Mouse (Mus musculus) brain, embryonic 14.5 days (tissue): ENCODE results near the gene Mlec.

ENCODE experiments used
- CTCF ChIP-seq: fragments of 200-500 bp; IDR thresholded peaks from 2 replicates; pipeline ENCODE4 v1.5.1; 2012; ENCODE audit warnings: inconsistent platforms, mild to moderate bottlenecking, moderate library complexity, borderline replicate concordance; ENCODE audit not compliant: insufficient read depth, insufficient read length; ENCODE audit errors: extremely low read depth
- POLR2A ChIP-seq: fragments of 200-500 bp; IDR thresholded peaks from 2 replicates; pipeline ENCODE4 v1.6.1; 2012; ENCODE audit warnings: mild to moderate bottlenecking, inconsistent platforms, borderline replicate concordance; ENCODE audit not compliant: poor library complexity, insufficient read depth, insufficient read length, severe bottlenecking; ENCODE audit errors: extremely low read depth

GRCm38 (mm10) chr5:115134234-115135165 lies 23.5 kb downstream of the Mlec start, which contains the start of gene Unc119b:
- TF ChIP-seq POLR2A (peak; percentile 49; the same call in 1 of the 2 replicates), CTCF (no peak)
